Mouse (Mus musculus): ENCODE data around the gene Cela3b.

- no peak for TF ChIP-seq CTCF (IDR thresholded peaks at IDR 0.05; ENCODE audit: low read depth, low read length)
- TF ChIP-seq POLR2A (IDR thresholded peaks at IDR 0.05; ENCODE audit: extremely low read depth, insufficient read depth, low read length), result no peak
Observed at GRCm38 (mm10) chr4:137460676-137461075, 30.3 kb upstream of the Cela3b start.

Measured in liver, adult 2 months (tissue).